Mouse (Mus musculus) midbrain, embryonic 11.5 days (tissue): ENCODE data around the gene Pwp2. TPM values are rescaled to one million over a fixed set of nuclear protein-coding genes. Genes with fewer than 3 reads are reported as not detected.

ENCODE experiments used
- ATAC-seq: fragments of 200-750 bp; cut with Nextera tagmentation; 2 replicates; pipeline ENCODE4 v1.8.0; 2017; ENCODE audit warnings: moderate TSS enrichment, moderate library complexity; ENCODE audit not compliant: low FRiP score
- DNase-seq: peaks from one replicate; pipeline ENCODE4 v3.0.0; 2015; ENCODE audit warnings: low spot score; ENCODE audit errors: missing footprints
- H3K27ac ChIP-seq: fragments of 300-500 bp; sonication (generic); 2 replicates; pipeline ENCODE4 v1.5.1; 2014; ENCODE audit warnings: low read depth, low read length
- H3K27me3 ChIP-seq: fragments of 300-500 bp; sonication (generic); 2 replicates; pipeline ENCODE4 v1.6.1; 2014; ENCODE audit warnings: mild to moderate bottlenecking, low read length, moderate library complexity, mixed read lengths; ENCODE audit not compliant: control insufficient read depth, insufficient read depth
- H3K36me3 ChIP-seq: fragments of 300-500 bp; sonication (generic); 2 replicates; pipeline ENCODE4 v1.6.1; 2014; ENCODE audit warnings: mild to moderate bottlenecking, low read length, moderate library complexity, mixed read lengths; ENCODE audit not compliant: control insufficient read depth, insufficient read depth
- H3K4me1 ChIP-seq: fragments of 300-500 bp; sonication (generic); 2 replicates; pipeline ENCODE4 v1.6.1; 2014; ENCODE audit warnings: low read length; ENCODE audit not compliant: control insufficient read depth, insufficient read depth
- H3K4me2 ChIP-seq: fragments of 300-500 bp; sonication (generic); 2 replicates; pipeline ENCODE4 v1.6.1; 2014; ENCODE audit warnings: mild to moderate bottlenecking, moderate library complexity
- H3K4me3 ChIP-seq: fragments of 300-500 bp; sonication (generic); 2 replicates; pipeline ENCODE4 v1.5.1; 2014; ENCODE audit warnings: low read depth, low read length
- H3K9ac ChIP-seq: fragments of 300-500 bp; sonication (generic); 2 replicates; pipeline ENCODE4 v1.6.1; 2014; ENCODE audit warnings: low read length
- H3K9me3 ChIP-seq: fragments of 300-500 bp; sonication (generic); 2 replicates; pipeline ENCODE4 v1.6.1; 2016; ENCODE audit warnings: low read length; ENCODE audit not compliant: control insufficient read depth
- WGBS: fragments of 180-500 bp; shearing (Covaris S2); extraction: QIAGEN DNeasy Blood & Tissue Kit; methylation state at CpG from one replicate; pipeline ENCODE4 v1.1.7; 2014; 5-methylcytosine and 5-hydroxymethylcytosine counted together
- polyA plus RNA-seq: library from polyadenylated mRNA; unstranded; fragments of >200 nt; fragmentation: Nextera tagmentation; extraction: Ambion mirVana; gene quantifications from 2 replicates; pipeline ENCODE4 v1.2.1, GENCODE M21; 2014

Pwp2 gene
- polyA plus RNA-seq, 1 experiment from 2014 or later: 19.0 TPM

GRCm38 (mm10) chr10:78159906-78160305 is 25.0 kb downstream of the Pwp2 start:
- Histone ChIP-seq H3K27me3 (no peaks in the 10 kb centered on the region), H3K36me3 (no peaks in the 10 kb centered on the region), H3K4me3 (no peak overlapping the region), H3K27ac (no peak overlapping the region), H3K9ac (no peak overlapping the region), H3K4me2 (no peak overlapping the region), H3K4me1 (0 out of 2 replicates have a peak, but pooled peaks cover 2% of the 10 kb centered on the region), H3K9me3 (no peaks in the 10 kb centered on the region)
- DNase-seq (peak; percentile 96), ATAC-seq (peak; percentile 78)
- 2% methylated on average over 7 of the region's 7 CpGs for WGBS

GRCm38 (mm10) chr10:78159252-78159878 is 25.6 kb downstream of the Pwp2 start:
- Histone ChIP-seq H3K27me3 (no peaks in the 10 kb centered on the region), H3K9me3 (no peaks in the 10 kb centered on the region), H3K4me3 (no peak overlapping the region), H3K4me1 (0 out of 2 replicates have a peak, but pooled peaks cover 2% of the 10 kb centered on the region), H3K9ac (no peak overlapping the region), H3K36me3 (no peaks in the 10 kb centered on the region), H3K27ac (no peak overlapping the region), H3K4me2 (no peak overlapping the region)
- no peak for DNase-seq
- ATAC-seq: peak; percentile 26; the same call in 1 of the 2 replicates
- 13% methylated on average over 17 of the region's 17 CpGs for WGBS

GRCm38 (mm10) chr10:78158041-78158440 is 26.9 kb downstream of the Pwp2 start:
- WGBS: 91% methylated on average over 15 of the region's 15 CpGs
- no peaks in the 10 kb centered on the region for H3K27me3 ChIP-seq
- 0 out of 2 replicates have a peak, but pooled peaks cover 2% of the 10 kb centered on the region for H3K4me1 ChIP-seq
- ATAC-seq: no peak
- H3K27ac ChIP-seq: no peak overlapping the region
- no peak overlapping the region for H3K4me2 ChIP-seq
- H3K9ac ChIP-seq: no peak overlapping the region
- no peak overlapping the region for H3K4me3 ChIP-seq
- H3K9me3 ChIP-seq: no peaks in the 10 kb centered on the region
- no peaks in the 10 kb centered on the region for H3K36me3 ChIP-seq
- no peak for DNase-seq

DNA sequence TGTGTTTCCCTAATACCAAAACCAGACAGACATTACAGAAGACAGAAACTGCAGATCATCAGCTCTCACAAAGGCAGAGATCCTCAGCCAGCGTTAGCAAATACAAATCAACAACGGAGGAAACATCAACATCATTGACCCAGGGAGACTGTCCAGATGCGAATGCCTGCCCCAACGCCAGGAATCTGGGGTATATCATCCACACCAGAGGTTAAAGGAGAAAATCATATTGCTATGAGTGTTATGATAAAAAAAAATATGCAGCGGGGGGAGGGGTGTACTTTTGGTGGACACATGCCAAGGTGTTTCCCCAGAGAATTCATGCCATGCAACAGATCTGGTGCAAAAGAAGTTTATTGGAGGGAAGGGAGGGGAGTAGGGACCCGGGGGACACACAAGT is 28.0 kb downstream of the Pwp2 start:
- Histone ChIP-seq H3K4me3 (no peak overlapping the region), H3K27me3 (no peaks in the 10 kb centered on the region), H3K9ac (no peak overlapping the region), H3K9me3 (no peaks in the 10 kb centered on the region), H3K4me1 (0 out of 2 replicates have a peak, but pooled peaks cover 2% of the 10 kb centered on the region), H3K27ac (no peak overlapping the region), H3K4me2 (no peak overlapping the region), H3K36me3 (no peaks in the 10 kb centered on the region)
- WGBS: 83% methylated on average over 6 of the region's 6 CpGs
- DNase-seq: no peak
- ATAC-seq: no peak

DNA sequence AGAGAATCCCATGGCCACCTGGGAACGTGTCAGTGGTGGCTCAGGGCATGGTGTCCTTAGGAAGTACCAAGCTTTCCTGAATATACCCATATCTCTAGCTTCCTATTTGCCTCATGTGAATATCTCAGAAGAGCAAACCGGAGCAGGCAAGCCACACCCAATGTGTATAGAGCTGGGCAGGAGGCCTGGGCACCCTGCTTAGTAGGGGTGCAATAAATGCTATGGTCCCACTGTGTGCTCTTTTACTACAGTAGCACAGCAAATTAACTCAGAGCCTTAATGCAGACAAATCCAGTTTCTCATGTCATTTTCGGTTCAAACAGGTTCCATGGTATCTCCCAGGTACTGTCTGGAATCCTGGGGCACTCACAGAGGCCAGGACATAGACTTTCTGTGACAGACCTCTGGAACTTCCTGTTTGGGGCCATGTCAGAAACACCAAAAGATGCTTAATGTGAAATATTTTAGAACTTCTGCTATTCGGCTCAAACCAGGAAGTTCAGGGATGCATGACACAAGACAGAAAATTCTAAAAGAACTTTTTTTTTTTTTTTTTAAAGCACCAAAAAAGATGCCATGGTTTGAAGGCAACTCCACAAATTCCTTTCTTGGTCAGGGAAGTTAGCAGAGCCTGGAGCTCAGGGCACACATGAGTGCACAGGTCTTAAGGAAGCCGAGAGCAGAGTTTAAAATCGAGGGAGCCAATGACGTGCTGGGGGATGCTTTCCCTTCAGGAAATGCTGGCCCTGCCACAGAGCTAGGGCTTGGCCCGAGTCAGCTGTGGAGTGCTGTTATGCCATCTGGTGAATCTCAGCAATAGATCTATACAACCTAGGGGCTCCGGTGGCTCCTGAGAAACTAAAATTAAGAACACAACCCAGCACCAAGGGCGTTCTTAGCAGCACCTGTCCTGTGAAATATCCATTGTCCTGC is 35.8 kb downstream of the Pwp2 start:
- DNase-seq (no peak), ATAC-seq (no peak)
- H3K9me3 ChIP-seq: no peaks in the 10 kb centered on the region
- no peak overlapping the region for H3K9ac ChIP-seq
- H3K27me3 ChIP-seq: no peaks in the 10 kb centered on the region
- H3K4me3 ChIP-seq: no peak overlapping the region
- no peaks in the 10 kb centered on the region for H3K36me3 ChIP-seq
- no peak overlapping the region for H3K4me2 ChIP-seq
- WGBS: 63% methylated on average over 10 of the region's 10 CpGs
- no peaks in the 10 kb centered on the region for H3K4me1 ChIP-seq
- H3K27ac ChIP-seq: no peak overlapping the region

DNA sequence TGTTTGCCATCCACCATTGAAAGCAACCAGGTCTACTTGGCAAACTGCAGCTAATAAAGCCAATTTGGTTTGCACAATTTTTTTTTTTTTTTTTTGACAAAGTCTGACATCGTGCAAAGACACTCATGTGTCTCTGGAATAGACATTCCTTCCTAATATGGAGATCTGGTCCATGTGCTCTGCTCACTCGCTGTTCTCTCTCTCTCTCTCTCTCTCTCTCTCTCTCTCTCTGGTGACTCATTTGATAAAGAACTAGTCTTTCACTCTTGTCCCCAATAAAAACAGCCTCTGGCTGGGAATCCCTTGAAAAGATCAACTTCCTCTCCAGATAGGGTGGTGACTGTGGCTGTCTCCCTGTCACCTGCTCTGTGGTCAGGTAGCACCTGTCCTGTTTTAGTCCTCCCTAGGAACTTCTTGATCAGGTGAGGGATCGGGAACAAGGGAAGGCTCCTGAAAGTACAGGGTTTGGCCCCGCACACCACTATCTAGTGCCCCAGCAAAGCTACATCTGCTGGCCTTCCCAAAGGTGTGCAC is 37.0 kb downstream of the Pwp2 start:
- Histone ChIP-seq H3K9ac (no peak overlapping the region), H3K36me3 (no peaks in the 10 kb centered on the region), H3K27ac (no peak overlapping the region), H3K4me3 (no peak overlapping the region), H3K27me3 (no peaks in the 10 kb centered on the region), H3K4me2 (no peak overlapping the region), H3K4me1 (no peaks in the 10 kb centered on the region), H3K9me3 (no peaks in the 10 kb centered on the region)
- DNase-seq (no peak), ATAC-seq (no peak)
- 84% methylated on average over 4 of the region's 4 CpGs for WGBS

GRCm38 (mm10) chr10:78143727-78144505 is 41.0 kb downstream of the Pwp2 start:
- no peaks in the 10 kb centered on the region for H3K36me3 ChIP-seq
- no peak for DNase-seq
- WGBS: 63% methylated on average over 8 of the region's 8 CpGs
- no peaks in the 10 kb centered on the region for H3K27me3 ChIP-seq
- no peak overlapping the region for H3K4me2 ChIP-seq
- no peak for ATAC-seq
- H3K27ac ChIP-seq: no peak overlapping the region
- no peaks in the 10 kb centered on the region for H3K4me1 ChIP-seq
- H3K9me3 ChIP-seq: no peaks in the 10 kb centered on the region
- H3K9ac ChIP-seq: no peak overlapping the region
- H3K4me3 ChIP-seq: no peak overlapping the region

DNA sequence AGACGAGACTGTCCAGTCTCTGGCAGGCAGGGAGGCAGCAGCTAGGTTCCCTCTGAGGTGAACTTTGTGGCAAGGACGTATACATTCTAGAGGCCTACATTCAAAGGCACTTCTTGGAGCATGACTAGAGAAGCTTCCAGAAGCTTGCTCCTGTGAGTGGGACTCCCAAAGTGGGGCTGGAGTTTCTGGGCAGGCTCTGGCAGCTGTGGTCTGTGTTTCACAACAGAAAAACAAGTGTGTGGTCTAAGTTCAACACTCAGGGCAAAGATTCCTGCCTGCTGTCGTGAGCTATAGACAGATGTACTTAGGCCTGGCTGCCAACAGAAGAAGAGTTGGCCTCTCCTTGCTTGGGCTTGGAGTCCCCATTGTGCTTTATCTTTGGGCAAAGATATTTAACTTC is 44.1 kb downstream of the Pwp2 start:
- Histone ChIP-seq H3K4me1 (no peaks in the 10 kb centered on the region), H3K4me2 (no peak overlapping the region), H3K9ac (no peak overlapping the region), H3K36me3 (no peaks in the 10 kb centered on the region), H3K27me3 (no peaks in the 10 kb centered on the region), H3K4me3 (no peak overlapping the region), H3K27ac (no peak overlapping the region), H3K9me3 (no peaks in the 10 kb centered on the region)
- ATAC-seq (no peak), DNase-seq (no peak)
- 85% methylated on average over 3 of the region's 3 CpGs for WGBS
